Mouse (Mus musculus): ENCODE results near the gene Cdc42bpa.
"Not testable (repeated sequence)": the region's sequence is repeated elsewhere in the genome, so short reads cannot be mapped to it uniquely, and the experiment has no call there.

Cdc42bpa gene

GRCm38 (mm10) chr1:180029863-180030262 lies 69.6 kb downstream of the Cdc42bpa start:
- not testable (repeated sequence) for DNase-seq (ENCODE audit: extremely low spot score, low read depth, low spot score)

- no peak for DNase-seq (ENCODE audit: extremely low spot score, low read depth, low spot score)
These were observed 70.5 kb downstream of the Cdc42bpa start for GRCm38 (mm10) chr1:180030631-180031365.

DNA sequence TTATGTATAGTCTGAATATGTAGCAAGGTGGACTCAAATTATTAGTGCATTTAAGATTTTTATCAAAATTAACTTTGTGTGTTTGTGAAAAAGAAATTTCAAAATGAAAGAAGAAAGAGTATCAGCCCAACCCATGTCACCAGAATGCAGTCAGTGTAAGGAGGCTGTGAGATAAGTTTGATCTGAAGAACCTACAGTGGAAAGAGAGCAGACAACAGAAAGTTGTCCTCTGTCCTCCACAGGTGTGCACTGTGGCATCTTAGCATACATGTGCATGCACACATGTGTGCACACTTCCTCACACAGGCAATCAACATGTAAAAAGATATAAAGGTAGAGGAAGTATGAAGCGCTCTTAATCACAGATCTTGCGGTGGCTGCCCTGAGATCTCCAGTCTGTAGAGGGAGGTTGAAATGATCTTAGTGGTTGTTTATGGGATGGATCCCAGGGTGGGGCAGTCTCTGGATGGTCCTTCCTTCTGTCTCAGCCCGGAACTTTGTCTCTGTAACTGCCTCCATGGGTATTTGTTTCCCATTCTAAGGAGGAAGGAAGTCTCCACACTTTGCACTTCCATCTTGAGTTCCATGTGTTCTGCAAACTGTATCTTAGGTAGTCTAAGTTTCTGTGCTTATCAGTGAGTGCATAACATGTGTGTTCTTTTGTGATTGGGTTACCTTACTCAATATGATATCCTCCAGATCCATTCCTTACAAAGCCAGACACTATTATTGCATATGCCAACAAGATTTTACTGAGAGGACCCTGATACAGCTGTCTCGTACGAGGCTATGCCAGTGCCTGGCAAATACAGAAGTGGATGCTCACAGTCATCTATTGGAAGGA lies 71.7 kb downstream of the Cdc42bpa start:
- no peak for DNase-seq (ENCODE audit: extremely low spot score, low read depth, low spot score)

DNA sequence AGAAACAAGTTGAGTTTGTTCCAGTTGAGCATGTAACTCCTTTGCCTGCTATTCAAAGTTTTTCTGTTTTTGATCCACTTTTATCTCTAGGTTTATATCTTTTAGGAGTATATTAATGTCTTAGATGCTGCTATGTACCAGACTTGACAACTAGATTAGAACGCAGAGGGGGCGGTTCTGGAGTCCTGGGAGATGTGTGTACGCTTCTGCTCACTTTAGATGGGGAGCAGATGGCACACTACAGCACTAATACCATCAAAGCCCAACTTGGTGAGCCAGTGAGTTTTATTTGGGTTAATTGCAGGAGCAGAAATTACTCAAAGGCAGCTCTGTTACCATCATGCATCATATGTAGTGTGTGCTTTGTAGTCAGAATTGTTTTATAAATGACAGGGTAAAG lies 77.2 kb downstream of the Cdc42bpa start:
- DNase-seq (ENCODE audit: extremely low spot score, low read depth, low spot score): no peak

DNA sequence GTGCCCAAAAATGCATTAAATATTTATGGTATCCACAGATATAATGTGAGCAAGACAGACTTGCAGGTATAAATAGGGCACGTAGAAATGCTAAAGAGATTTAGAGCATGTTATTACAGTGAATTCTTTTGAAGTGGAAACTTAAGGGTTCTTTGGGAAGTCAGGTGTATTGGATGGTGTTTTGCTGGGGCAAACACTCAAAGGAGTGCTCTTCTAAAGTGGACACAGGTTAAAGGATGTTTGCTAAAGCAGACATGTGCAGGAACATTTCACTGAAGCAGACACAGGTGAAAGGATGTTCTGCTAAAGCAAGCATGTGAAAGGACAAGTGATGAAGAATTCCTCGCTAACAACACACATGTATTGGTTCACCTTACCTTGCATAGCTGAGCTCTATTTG lies 83.9 kb downstream of the Cdc42bpa start:
- no peak for DNase-seq (ENCODE audit: extremely low spot score, low read depth, low spot score)

- no peak for DNase-seq (ENCODE audit: extremely low spot score, low read depth, low spot score)
These were observed 84.9 kb downstream of the Cdc42bpa start for GRCm38 (mm10) chr1:180045172-180045571.

DNA sequence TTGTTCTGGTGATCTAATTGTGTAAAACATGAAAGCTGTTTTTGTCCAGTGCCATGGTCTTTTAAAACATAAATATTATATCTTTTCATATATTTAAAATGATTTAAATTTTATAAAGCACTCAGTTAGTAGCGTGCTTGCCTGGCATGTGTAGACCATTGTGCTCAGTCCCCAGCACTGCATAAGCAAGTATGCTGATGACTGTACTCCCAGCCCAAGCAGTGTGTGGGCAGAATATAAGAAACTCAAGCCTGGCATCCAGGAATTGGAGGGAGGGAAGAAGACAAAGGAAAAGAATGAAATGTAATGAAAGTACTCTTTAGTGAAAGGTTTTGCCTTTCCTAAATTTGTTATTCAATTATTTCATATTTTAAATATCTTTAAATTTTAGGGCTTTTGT lies 128.9 kb downstream of the Cdc42bpa start:
- DNase-seq (ENCODE audit: extremely low spot score, low read depth, low spot score): no peak

GRCm38 (mm10) chr1:180098426-180098825 lies 138.2 kb downstream of the Cdc42bpa start:
- no peak for DNase-seq (ENCODE audit: extremely low spot score, low read depth, low spot score)

DNA sequence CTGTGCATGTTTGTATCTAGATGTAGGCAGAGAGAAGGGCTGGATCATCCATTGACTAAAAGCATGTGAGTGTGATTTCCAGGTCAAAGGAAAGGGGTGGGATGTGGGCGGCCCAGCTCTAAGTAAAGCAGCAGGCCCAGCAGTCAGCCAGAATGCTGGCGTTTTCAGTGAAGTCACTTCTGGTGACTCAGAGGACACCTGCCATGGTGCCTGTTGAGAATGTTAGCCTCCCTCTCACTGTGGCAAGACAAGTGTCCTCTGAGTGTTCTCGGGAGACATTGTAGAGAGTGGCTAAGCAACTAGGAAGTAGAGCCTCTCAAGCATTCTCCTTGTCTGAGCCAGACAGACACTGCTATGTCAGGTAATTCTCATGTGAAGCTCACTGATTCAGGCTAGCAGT lies 144.3 kb downstream of the Cdc42bpa start:
- DNase-seq (ENCODE audit: extremely low spot score, low read depth, low spot score): no peak

DNA sequence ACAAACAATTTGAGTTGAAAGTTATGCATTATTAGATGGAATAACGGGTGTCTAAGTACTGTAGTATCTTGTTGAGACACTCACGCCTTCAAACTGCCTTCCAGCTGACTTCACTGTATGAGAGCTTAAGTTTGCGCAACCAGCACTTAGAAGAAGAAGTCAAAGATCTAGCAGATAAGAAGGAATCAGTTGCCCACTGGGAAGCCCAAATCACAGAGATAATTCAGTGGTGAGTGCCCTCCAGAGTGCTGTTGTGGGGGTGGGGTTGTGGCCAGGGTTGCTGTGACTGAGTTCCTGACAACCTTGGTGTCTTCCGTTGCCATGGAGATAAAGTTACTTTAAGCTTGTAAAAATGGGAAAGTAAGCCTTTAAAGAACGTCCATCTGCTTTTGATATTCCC lies 148.8 kb downstream of the Cdc42bpa start:
- DNase-seq (ENCODE audit: extremely low spot score, low read depth, low spot score): no peak

- DNase-seq (ENCODE audit: extremely low spot score, low read depth, low spot score): no peak
These were observed 156.3 kb downstream of the Cdc42bpa start for GRCm38 (mm10) chr1:180116525-180116924.

GRCm38 (mm10) chr1:180118233-180118632 lies 158.0 kb downstream of the Cdc42bpa start:
- no peak for DNase-seq (ENCODE audit: extremely low spot score, low read depth, low spot score)

- DNase-seq (ENCODE audit: extremely low spot score, low read depth, low spot score): no peak
These were observed 168.0 kb downstream of the Cdc42bpa start for GRCm38 (mm10) chr1:180128077-180128792.

- no peak for DNase-seq (ENCODE audit: extremely low spot score, low read depth, low spot score)
These were observed 171.1 kb downstream of the Cdc42bpa start for GRCm38 (mm10) chr1:180131402-180131801.

- no peak for DNase-seq (ENCODE audit: extremely low spot score, low read depth, low spot score)
These were observed 171.9 kb downstream of the Cdc42bpa start for GRCm38 (mm10) chr1:180132187-180132586.

DNA sequence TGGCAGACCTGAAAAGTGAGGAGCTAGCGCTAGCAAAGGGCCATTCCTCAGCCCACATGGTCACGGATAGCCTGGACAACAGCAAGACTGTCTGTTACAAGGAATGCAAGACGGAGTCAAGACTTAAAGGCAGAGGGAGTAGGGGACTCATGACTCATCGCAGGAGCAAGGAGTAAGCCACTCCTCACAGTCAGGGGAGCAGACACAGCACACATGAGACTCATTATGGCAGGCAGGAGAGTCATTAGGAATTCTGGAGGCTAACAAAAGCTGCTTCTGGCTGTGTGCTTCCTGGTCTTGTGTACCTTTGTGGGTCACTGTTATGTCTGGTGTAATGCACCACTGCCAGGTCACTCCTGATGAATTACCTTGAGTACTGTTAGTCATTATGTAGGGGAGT lies 178.9 kb downstream of the Cdc42bpa start:
- no peak for DNase-seq (ENCODE audit: extremely low spot score, low read depth, low spot score)

- DNase-seq (ENCODE audit: extremely low spot score, low read depth, low spot score): no peak
These were observed 180.7 kb downstream of the Cdc42bpa start for GRCm38 (mm10) chr1:180140970-180141369.

DNA sequence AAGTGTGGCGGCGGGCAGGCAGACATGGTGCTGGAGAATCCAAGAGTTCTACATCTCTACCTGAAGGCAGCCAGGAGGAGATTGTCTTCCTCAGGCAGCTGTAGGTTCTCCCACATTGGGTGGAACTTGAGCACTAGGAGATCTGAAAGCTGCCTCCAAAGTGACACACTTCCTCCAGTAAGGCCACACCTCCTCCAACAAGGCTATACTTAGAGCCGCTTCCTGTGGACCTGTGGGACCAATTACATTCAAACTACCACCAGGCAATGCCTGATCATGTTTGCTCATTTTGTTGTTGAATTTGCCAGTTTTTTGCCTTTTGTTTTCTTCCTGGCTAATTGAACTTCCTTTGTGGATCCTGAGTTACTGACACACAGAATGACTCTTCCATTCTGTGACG lies 187.8 kb downstream of the Cdc42bpa start:
- no peak for DNase-seq (ENCODE audit: extremely low spot score, low read depth, low spot score)

DNA sequence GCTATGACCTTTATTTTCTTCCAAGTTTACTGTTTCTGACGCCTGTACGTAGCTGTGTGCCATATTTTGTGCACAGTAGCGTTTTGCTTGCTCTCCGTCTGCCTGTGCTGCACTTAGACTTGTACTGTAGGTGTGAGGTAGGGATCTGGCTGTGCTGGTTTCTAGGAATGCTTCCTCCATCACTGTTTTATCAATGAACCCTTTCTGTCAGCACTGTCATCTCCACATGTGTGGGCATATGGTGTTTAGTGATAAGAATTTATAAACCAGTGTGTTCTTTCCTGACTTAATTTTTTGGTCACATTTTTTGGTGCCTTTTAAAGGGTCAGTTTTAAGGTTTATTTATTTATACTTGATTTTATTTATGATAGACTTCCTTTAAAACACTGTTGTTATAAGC lies 188.3 kb downstream of the Cdc42bpa start:
- no peak for DNase-seq (ENCODE audit: extremely low spot score, low read depth, low spot score)

DNA sequence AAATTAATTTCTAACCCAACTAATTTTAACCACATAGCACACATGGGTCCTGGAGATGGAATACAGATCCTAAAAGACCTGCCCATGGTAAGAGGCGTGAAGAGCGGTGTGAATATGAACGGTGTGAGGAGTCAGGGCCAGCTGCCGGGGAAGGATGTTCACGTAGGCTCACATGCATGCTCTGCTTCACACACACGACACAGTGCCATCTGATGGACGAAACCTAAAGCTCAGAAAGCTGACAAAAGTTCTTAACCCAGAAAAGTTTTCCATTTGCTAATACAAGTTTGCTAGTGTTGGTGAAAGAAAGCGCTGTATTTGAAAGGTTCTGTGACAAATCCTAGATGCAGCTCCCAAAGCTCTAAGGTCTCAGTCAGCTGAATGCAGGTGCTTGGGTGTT lies 190.9 kb downstream of the Cdc42bpa start:
- no peak for DNase-seq (ENCODE audit: extremely low spot score, low read depth, low spot score)

- DNase-seq (ENCODE audit: extremely low spot score, low read depth, low spot score): no peak
These were observed 198.4 kb downstream of the Cdc42bpa start for GRCm38 (mm10) chr1:180158648-180159047.

DNA sequence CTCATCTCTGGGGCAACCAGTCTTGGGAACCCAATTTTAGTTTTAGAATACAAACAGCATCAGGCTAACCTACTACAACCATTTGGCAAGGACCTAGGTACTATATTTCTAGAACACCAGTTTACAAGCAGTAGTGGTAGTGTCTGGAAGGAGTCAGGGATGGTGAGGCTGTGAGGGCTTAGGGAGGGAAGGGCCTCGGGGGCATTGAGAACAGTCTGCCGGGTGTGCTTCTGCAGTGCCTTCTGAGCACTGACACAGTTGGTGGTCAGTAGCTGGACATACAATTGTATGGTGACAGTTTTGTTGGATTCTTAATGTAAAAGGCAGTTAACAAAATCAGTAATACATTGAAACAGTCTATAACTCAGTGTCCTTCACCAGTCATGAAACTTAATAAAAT lies 200.3 kb downstream of the Cdc42bpa start:
- no peak for DNase-seq (ENCODE audit: extremely low spot score, low read depth, low spot score)

Data from hindlimb bud, embryonic 11.5 days (tissue).